Mouse (Mus musculus) lung, embryonic 15.5 days (tissue): ENCODE measurements around the gene Rnft1. TPM values are rescaled to one million over a fixed set of nuclear protein-coding genes. Genes with fewer than 3 reads are reported as not detected.
"Not testable (repeated sequence)": the region's sequence is repeated elsewhere in the genome, so short reads cannot be mapped to it uniquely, and the experiment has no call there.

ENCODE experiments used
- ATAC-seq: fragments of 200-750 bp; cut with Nextera tagmentation; 2 replicates; pipeline ENCODE4 v1.8.0; 2017; ENCODE audit warnings: moderate number of reproducible peaks, borderline replicate concordance; ENCODE audit not compliant: low FRiP score, low TSS enrichment; ENCODE audit errors: extremely low read depth
- H3K27ac ChIP-seq: fragments of 300-500 bp; sonication (generic); 2 replicates; pipeline ENCODE4 v1.5.1; 2015; ENCODE audit warnings: moderate library complexity, mild to moderate bottlenecking, inconsistent platforms
- H3K27me3 ChIP-seq: fragments of 300-500 bp; sonication (generic); 2 replicates; pipeline ENCODE4 v1.6.1; 2015; ENCODE audit warnings: inconsistent platforms
- H3K36me3 ChIP-seq: fragments of 300-500 bp; sonication (generic); 2 replicates; pipeline ENCODE4 v1.6.1; 2015; ENCODE audit warnings: inconsistent platforms
- H3K4me1 ChIP-seq: fragments of 300-500 bp; sonication (generic); 2 replicates; pipeline ENCODE4 v1.6.1; 2015; ENCODE audit warnings: inconsistent platforms
- H3K4me2 ChIP-seq: fragments of 300-500 bp; sonication (generic); 2 replicates; pipeline ENCODE4 v1.6.1; 2015; ENCODE audit warnings: inconsistent platforms, mild to moderate bottlenecking, moderate library complexity
- H3K4me3 ChIP-seq: fragments of 300-500 bp; sonication (generic); 2 replicates; pipeline ENCODE4 v1.5.1; 2015; ENCODE audit warnings: mild to moderate bottlenecking, inconsistent platforms
- H3K9ac ChIP-seq: fragments of 300-500 bp; sonication (generic); 2 replicates; pipeline ENCODE4 v1.6.1; 2015; ENCODE audit warnings: inconsistent platforms
- H3K9me3 ChIP-seq: fragments of 300-500 bp; sonication (generic); 2 replicates; pipeline ENCODE4 v1.6.1; 2016; ENCODE audit warnings: inconsistent platforms
- WGBS: fragments of 180-500 bp; shearing (Covaris S2); methylation state at CpG from one replicate; pipeline ENCODE4 v1.1.7; 2015; 5-methylcytosine and 5-hydroxymethylcytosine counted together
- polyA plus RNA-seq: library from polyadenylated mRNA; unstranded; fragments of >200 nt; fragmentation: Nextera tagmentation; extraction: Ambion mirVana; gene quantifications from 2 replicates; pipeline ENCODE4 v1.2.1, GENCODE M21; 2015

Gene Rnft1
- polyA plus RNA-seq = 48.3 and 52.3 TPM in 2 replicates

GRCm38 (mm10) chr11:86484101-86484868 lies at the start of gene Rnft1:
TSS of gene Rnft1 (plus strand) at chr11:86484657.
- WGBS = under 1% methylated on average over 67 of the region's 68 CpGs

GRCm38 (mm10) chr11:86436843-86437242 lies 47.6 kb upstream of the Rnft1 start:
- ATAC-seq = no peak
- Histone ChIP-seq H3K9me3 (no peaks in the 10 kb centered on the region), H3K4me2 (no peak overlapping the region; the same call in 1 of the 2 replicates), H3K9ac (no peak overlapping the region), H3K4me3 (no peak overlapping the region), H3K27ac (no peak overlapping the region), H3K27me3 (peaks cover 7% of the 10 kb centered on the region; the same call in 1 of the 2 replicates), H3K4me1 (no peaks in the 10 kb centered on the region), H3K36me3 (no peaks in the 10 kb centered on the region)
- WGBS = 21% methylated on average over 5 of the region's 5 CpGs

More at GRCm38 (mm10) chr11:86484101-86484868, at the start of gene Rnft1:
- peaks cover 5% of the 10 kb centered on the region; the same call in 1 of the 2 replicates for H3K36me3 ChIP-seq
- no peaks in the 10 kb centered on the region for H3K9me3 ChIP-seq
- H3K9ac ChIP-seq = peak within 1 kb of the TSS; percentile 76
- peak within 1 kb of the TSS; percentile 88 for H3K27ac ChIP-seq
- H3K27me3 ChIP-seq = no peaks in the 10 kb centered on the region
- H3K4me3 ChIP-seq = peak within 1 kb of the TSS; percentile 67
- H3K4me1 ChIP-seq = peaks cover 11% of the 10 kb centered on the region
- ATAC-seq = peak; percentile 99
- peak within 1 kb of the TSS; percentile 82 for H3K4me2 ChIP-seq

- no peaks in the 10 kb centered on the region for H3K36me3 ChIP-seq
- no peak overlapping the region for H3K27ac ChIP-seq
- H3K4me3 ChIP-seq = no peak overlapping the region
- no peak overlapping the region for H3K9ac ChIP-seq
- ATAC-seq = no peak
- H3K27me3 ChIP-seq = peaks cover 7% of the 10 kb centered on the region; the same call in 1 of the 2 replicates
- WGBS = 46% methylated on average over 4 of the region's 4 CpGs
- H3K4me2 ChIP-seq = no peak overlapping the region
- no peaks in the 10 kb centered on the region for H3K9me3 ChIP-seq
- H3K4me1 ChIP-seq = no peaks in the 10 kb centered on the region
These were observed 46.2 kb upstream of the Rnft1 start for GRCm38 (mm10) chr11:86438261-86438660.

GRCm38 (mm10) chr11:86440791-86441190 lies 43.7 kb upstream of the Rnft1 start:
- Histone ChIP-seq H3K4me3 (no peak overlapping the region), H3K4me2 (no peak overlapping the region), H3K9me3 (no peaks in the 10 kb centered on the region), H3K27ac (no peak overlapping the region), H3K27me3 (peaks cover 7% of the 10 kb centered on the region; the same call in 1 of the 2 replicates), H3K9ac (no peak overlapping the region), H3K36me3 (no peaks in the 10 kb centered on the region), H3K4me1 (no peaks in the 10 kb centered on the region)
- ATAC-seq = no peak
- WGBS = 59% methylated on average over 5 of the region's 5 CpGs

- 83% methylated on average over 5 of the region's 5 CpGs for WGBS
- Histone ChIP-seq H3K36me3 (no peaks in the 10 kb centered on the region), H3K4me3 (no peak overlapping the region), H3K4me1 (no peaks in the 10 kb centered on the region), H3K27ac (no peak overlapping the region), H3K9me3 (no peaks in the 10 kb centered on the region), H3K27me3 (no peaks in the 10 kb centered on the region), H3K9ac (no peak overlapping the region), H3K4me2 (no peak overlapping the region)
- ATAC-seq = no peak
These were observed 30.5 kb upstream of the Rnft1 start for GRCm38 (mm10) chr11:86453991-86454390.

- Histone ChIP-seq H3K4me2 (no peak overlapping the region), H3K9ac (no peak overlapping the region), H3K4me1 (no peaks in the 10 kb centered on the region), H3K27me3 (no peaks in the 10 kb centered on the region), H3K4me3 (no peak overlapping the region), H3K9me3 (no peaks in the 10 kb centered on the region), H3K27ac (no peak overlapping the region), H3K36me3 (no peaks in the 10 kb centered on the region)
- WGBS = 77% methylated on average over 6 of the region's 6 CpGs
- no peak for ATAC-seq
These were observed 26.9 kb upstream of the Rnft1 start for GRCm38 (mm10) chr11:86457545-86457944.

- WGBS = 80% methylated on average over 6 of the region's 6 CpGs
These were observed 25.6 kb upstream of the Rnft1 start for GRCm38 (mm10) chr11:86458866-86459265.

GRCm38 (mm10) chr11:86462579-86462978 lies 21.9 kb upstream of the Rnft1 start:
- H3K4me2 ChIP-seq = no peak overlapping the region
- H3K27me3 ChIP-seq = no peaks in the 10 kb centered on the region
- no peaks in the 10 kb centered on the region for H3K4me1 ChIP-seq
- no peak for ATAC-seq
- no peak overlapping the region for H3K9ac ChIP-seq
- H3K9me3 ChIP-seq = no peaks in the 10 kb centered on the region
- H3K27ac ChIP-seq = no peak overlapping the region
- no peaks in the 10 kb centered on the region for H3K36me3 ChIP-seq
- no peak overlapping the region for H3K4me3 ChIP-seq

More at GRCm38 (mm10) chr11:86458866-86459265, 25.6 kb upstream of the Rnft1 start:
- no peak overlapping the region for H3K4me3 ChIP-seq
- no peaks in the 10 kb centered on the region for H3K36me3 ChIP-seq
- H3K4me2 ChIP-seq = no peak overlapping the region
- no peaks in the 10 kb centered on the region for H3K27me3 ChIP-seq
- no peaks in the 10 kb centered on the region for H3K4me1 ChIP-seq
- no peak overlapping the region for H3K27ac ChIP-seq
- no peaks in the 10 kb centered on the region for H3K9me3 ChIP-seq
- no peak overlapping the region for H3K9ac ChIP-seq
- ATAC-seq = no peak

- not testable (repeated sequence) for H3K9ac ChIP-seq, ATAC-seq, H3K36me3 ChIP-seq, H3K4me3 ChIP-seq, H3K9me3 ChIP-seq, H3K27ac ChIP-seq, H3K27me3 ChIP-seq, H3K4me1 ChIP-seq
- WGBS = 13% methylated on average over 8 of the region's 8 CpGs
- H3K4me2 ChIP-seq = peak overlapping the region; percentile 20; the same call in 1 of the 2 replicates
These were observed 20.2 kb upstream of the Rnft1 start for GRCm38 (mm10) chr11:86464275-86464674.

GRCm38 (mm10) chr11:86468345-86468744 lies 16.1 kb upstream of the Rnft1 start:
- no peak overlapping the region for H3K4me2 ChIP-seq
- no peak overlapping the region for H3K27ac ChIP-seq
- no peaks in the 10 kb centered on the region for H3K9me3 ChIP-seq
- WGBS = 69% methylated on average over 8 of the region's 8 CpGs
- H3K4me3 ChIP-seq = no peak overlapping the region
- no peaks in the 10 kb centered on the region for H3K36me3 ChIP-seq
- ATAC-seq = no peak
- no peak overlapping the region for H3K9ac ChIP-seq
- H3K4me1 ChIP-seq = peaks cover 10% of the 10 kb centered on the region
- H3K27me3 ChIP-seq = no peaks in the 10 kb centered on the region

- Histone ChIP-seq H3K4me1 (peaks cover 10% of the 10 kb centered on the region), H3K9ac (no peak overlapping the region), H3K27ac (no peak overlapping the region), H3K4me3 (no peak overlapping the region), H3K36me3 (no peaks in the 10 kb centered on the region), H3K9me3 (no peaks in the 10 kb centered on the region), H3K27me3 (no peaks in the 10 kb centered on the region), H3K4me2 (no peak overlapping the region)
- no peak for ATAC-seq
- WGBS = 64% methylated on average over 4 of the region's 4 CpGs
These were observed 15.5 kb upstream of the Rnft1 start for GRCm38 (mm10) chr11:86468971-86469370.

- WGBS = 60% methylated on average over 6 of the region's 6 CpGs
- Histone ChIP-seq H3K9ac (no peak overlapping the region), H3K4me2 (no peak overlapping the region), H3K36me3 (no peaks in the 10 kb centered on the region), H3K27ac (no peak overlapping the region), H3K9me3 (no peaks in the 10 kb centered on the region), H3K4me3 (no peak overlapping the region), H3K4me1 (peaks cover 10% of the 10 kb centered on the region), H3K27me3 (no peaks in the 10 kb centered on the region)
- no peak for ATAC-seq
These were observed 12.7 kb upstream of the Rnft1 start for GRCm38 (mm10) chr11:86471785-86472184.
